Mouse (Mus musculus): Measurements from ENCODE around the gene 1700001L19Rik. TPM values are rescaled to one million over a fixed set of nuclear protein-coding genes. Genes with fewer than 3 reads are reported as not detected.

The 1700001L19Rik gene
- polyA plus RNA-seq, 1 experiment from 2014 or later = 0.83 TPM

DNA sequence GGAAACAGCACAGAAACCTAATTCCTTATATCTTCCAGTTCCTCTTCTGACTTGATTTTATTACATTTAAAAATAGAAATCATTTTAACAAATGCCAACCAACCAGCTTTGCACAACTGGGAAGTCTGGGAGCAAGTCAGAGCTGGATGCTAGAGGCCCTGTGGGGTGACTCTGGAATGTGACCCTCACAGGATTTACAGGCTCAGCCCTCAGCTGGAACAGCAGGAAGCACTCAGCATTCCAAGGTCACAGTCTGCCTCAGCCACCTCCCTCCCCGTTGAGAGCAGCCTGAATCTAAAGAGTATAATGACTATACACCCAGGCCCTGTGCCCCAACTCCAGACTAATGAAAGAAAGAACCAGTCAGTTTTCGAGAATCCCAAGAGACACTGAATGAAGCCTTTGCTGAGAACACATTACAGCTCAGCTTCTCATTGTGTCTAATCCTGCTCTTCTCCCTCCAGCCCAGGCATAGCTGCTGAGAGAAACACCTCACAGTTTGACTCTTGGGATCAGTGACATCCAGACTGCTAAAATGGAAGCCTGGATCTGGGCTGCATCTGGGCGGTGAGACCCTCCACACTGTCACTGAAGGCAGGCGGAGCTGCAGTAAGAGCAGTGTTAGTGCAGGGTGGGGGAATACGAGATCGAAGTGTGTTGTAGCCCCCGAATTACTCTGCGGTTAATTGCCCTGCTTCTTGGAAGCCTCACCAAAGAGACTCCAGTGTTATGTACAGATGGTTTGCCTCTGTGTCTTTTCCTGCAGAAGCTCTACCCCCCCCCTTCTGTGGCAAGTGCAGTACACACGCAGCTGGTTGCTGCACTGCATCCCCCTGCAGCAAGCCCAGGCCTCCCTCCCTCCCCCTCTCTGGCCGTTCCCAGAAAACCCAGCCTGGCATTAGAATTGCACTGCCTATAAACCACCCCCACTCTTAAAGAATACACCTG lies 24.0 kb upstream of the 1700001L19Rik start:
- H3K9me3 ChIP-seq (ENCODE audit: low read depth, low read length) = no peaks in the 10 kb centered on the region
- peak; percentile 66 for DNase-seq
- peak; percentile 82 for ATAC-seq (ENCODE audit: insufficient read depth)
- no peaks in the 10 kb centered on the region for H3K27me3 ChIP-seq (ENCODE audit: insufficient read depth, low read length)
- peaks cover 70% of the 10 kb centered on the region for H3K36me3 ChIP-seq (ENCODE audit: insufficient read depth)
- no peaks in the 10 kb centered on the region for H3K4me1 ChIP-seq (ENCODE audit: insufficient read depth)
- no peak overlapping the region for H3K9ac ChIP-seq
- 0 out of 2 replicates have a peak overlapping the region, but pooled peaks have one; percentile 27 for H3K27ac ChIP-seq (ENCODE audit: low read depth)
- TF ChIP-seq CTCF (IDR thresholded peaks at IDR 0.05; ENCODE audit: low read depth) = no peak
- WGBS = 64% methylated on average over 10 of the region's 10 CpGs
- no peak overlapping the region for H3K4me3 ChIP-seq (ENCODE audit: low read depth, low read length)
- no peak overlapping the region for H3K4me2 ChIP-seq

DNA sequence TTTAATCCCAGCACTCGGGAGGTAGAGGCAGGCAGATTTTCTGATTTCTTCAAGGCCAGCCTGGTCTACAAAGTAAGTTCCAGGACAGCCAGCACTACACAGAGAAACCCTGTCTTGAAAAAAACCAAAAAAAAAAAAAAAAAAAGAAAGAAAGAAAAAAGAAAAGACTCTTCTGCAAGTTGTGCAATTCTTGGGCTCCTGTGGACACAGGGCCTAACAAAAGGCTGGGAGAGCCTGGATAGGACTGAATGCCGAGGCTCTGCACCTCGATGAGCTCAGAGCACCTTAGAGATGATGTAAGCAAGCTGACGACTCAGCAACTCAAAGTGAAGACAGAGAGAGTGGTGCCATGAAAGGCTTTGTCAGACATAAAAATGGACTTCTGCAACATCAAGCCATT lies 22.8 kb upstream of the 1700001L19Rik start:
- no peak for TF ChIP-seq CTCF (IDR thresholded peaks at IDR 0.05; ENCODE audit: low read depth)
- H3K27ac ChIP-seq (ENCODE audit: low read depth) = no peak overlapping the region

DNA sequence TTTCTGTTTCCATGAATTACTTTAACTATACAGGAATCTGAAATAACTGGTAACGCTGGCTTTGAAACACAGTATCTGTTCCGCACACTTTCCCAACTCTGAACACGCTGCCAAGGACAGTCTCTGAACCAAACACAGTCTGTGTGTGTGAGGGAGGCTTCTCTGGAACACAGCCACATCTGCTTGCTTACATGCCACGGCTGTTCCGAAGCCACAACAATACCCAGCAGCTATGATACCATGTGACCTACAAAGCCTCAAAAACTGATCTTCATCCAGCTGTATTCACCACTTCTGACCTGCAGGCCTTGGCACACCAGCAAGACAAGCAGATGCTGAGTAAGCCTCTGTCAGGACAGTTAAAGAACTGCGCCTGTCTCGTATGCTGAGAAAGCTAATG lies 19.3 kb upstream of the 1700001L19Rik start:
- Histone ChIP-seq H3K4me1 (ENCODE audit: insufficient read depth) (no peaks in the 10 kb centered on the region), H3K36me3 (ENCODE audit: insufficient read depth) (peaks cover 41% of the 10 kb centered on the region), H3K4me2 (no peak overlapping the region), H3K9me3 (ENCODE audit: low read depth, low read length) (no peaks in the 10 kb centered on the region), H3K27ac (ENCODE audit: low read depth) (no peak overlapping the region), H3K27me3 (ENCODE audit: insufficient read depth, low read length) (no peaks in the 10 kb centered on the region), H3K9ac (no peak overlapping the region), H3K4me3 (ENCODE audit: low read depth, low read length) (no peak overlapping the region)
- WGBS = 85% methylated on average over 7 of the region's 7 CpGs
- DNase-seq (peak; percentile 57), ATAC-seq (ENCODE audit: insufficient read depth) (no peak)
- TF ChIP-seq CTCF (IDR thresholded peaks at IDR 0.05; ENCODE audit: low read depth) = no peak

More for the DNA sequence above, 22.8 kb upstream of the 1700001L19Rik start:
- Histone ChIP-seq H3K4me3 (ENCODE audit: low read depth, low read length) (no peak overlapping the region), H3K9ac (no peak overlapping the region), H3K4me2 (no peak overlapping the region), H3K36me3 (ENCODE audit: insufficient read depth) (peaks cover 63% of the 10 kb centered on the region), H3K27me3 (ENCODE audit: insufficient read depth, low read length) (no peaks in the 10 kb centered on the region), H3K9me3 (ENCODE audit: low read depth, low read length) (no peaks in the 10 kb centered on the region), H3K4me1 (ENCODE audit: insufficient read depth) (no peaks in the 10 kb centered on the region)
- ATAC-seq (ENCODE audit: insufficient read depth) (no peak), DNase-seq (no peak)
- WGBS = 89% methylated on average over 4 of the region's 4 CpGs

DNA sequence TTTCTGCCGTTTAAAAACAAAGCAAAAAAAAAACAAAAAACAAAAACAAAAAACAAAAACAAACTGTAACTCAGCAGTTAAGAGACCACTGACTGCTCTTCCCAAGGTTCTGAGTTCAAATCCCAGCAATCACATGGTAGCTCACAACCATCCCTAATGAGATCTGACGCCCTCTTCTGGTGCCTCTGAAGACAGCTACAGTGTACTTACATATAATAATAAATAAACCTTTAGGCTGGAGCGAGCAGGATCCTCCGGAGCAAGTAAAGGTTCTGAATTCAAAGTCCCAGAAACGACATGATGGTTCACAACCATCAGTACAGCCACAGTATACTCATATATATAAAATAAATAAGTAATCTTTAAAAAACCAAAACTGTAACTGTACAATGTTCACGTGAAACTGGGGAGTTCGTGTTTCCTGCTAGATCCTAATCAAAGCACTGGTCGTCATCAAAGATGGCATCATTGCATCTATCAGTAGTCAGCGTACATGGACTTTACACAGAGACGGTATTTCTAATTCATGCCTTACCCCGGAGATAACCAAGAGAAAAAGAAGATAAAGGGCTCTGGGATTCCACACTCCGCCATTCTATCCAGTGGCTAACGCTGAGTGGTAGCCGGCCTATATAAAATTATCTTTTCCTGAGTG lies 16.0 kb upstream of the 1700001L19Rik start:
- ATAC-seq (ENCODE audit: insufficient read depth) = peak; percentile 6; the same call in 1 of the 2 replicates
- H3K9ac ChIP-seq = peak overlapping the region; percentile 84
- peak; percentile 22 for DNase-seq
- no peaks in the 10 kb centered on the region; the same call in 1 of the 2 replicates for H3K4me1 ChIP-seq (ENCODE audit: insufficient read depth)
- peaks cover 49% of the 10 kb centered on the region for H3K36me3 ChIP-seq (ENCODE audit: insufficient read depth)
- H3K4me2 ChIP-seq = peak overlapping the region; percentile 84
- 23% methylated on average over 14 of the region's 14 CpGs for WGBS
- peak overlapping the region; percentile 82 for H3K4me3 ChIP-seq (ENCODE audit: low read depth, low read length)
- no peaks in the 10 kb centered on the region for H3K27me3 ChIP-seq (ENCODE audit: insufficient read depth, low read length)
- no peaks in the 10 kb centered on the region for H3K9me3 ChIP-seq (ENCODE audit: low read depth, low read length)
- TF ChIP-seq CTCF (IDR thresholded peaks at IDR 0.05; ENCODE audit: low read depth) = peak; percentile 39; the same call in 1 of the 2 replicates
- H3K27ac ChIP-seq (ENCODE audit: low read depth) = peak overlapping the region; percentile 82; the same call in 1 of the 2 replicates

DNA sequence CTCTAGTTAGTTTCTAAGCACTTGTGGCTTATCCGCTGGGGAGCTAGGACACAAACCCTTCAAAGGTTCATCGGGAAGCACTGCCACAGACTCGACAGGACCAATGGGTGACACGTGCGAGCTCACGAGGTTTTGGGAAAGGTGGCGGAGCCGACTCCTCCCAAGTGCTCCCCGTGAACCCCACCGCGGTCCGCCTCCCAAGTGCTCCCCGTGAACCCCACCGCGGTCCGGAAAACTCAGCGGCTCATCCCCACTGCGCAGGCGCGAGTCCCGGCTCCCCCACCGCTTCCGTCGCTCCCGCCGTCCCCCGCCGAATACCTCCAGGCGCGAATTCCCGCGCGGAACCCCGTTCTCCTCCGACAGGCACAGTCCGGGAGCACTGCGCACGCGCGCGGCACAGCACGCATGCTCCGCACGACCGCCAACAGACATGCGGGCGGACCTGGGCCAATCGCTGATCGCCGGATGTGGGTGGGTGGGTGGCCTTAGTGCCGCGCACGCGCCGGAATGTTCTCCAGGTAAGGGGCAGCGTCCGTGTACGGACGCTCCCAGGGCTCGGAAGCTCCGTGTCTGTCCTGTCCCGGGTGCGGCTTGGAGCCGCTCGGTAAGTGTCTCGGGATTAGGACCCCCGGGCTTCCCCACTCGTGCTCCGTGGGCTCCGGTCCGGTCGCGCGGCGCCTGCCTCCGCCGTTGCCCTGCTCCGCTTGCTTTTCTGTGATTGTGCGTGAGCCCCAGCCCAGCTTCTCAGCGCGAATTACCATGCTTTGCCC lies 15.3 kb upstream of the 1700001L19Rik start, which contains the start of the genes Mtrr and Fastkd3:
Gene Mtrr (minus strand): TSS at position 403 of the 770 bp plus-strand sequence.
Gene Fastkd3 (plus strand): TSS at position 488 of the 770 bp plus-strand sequence.
- Histone ChIP-seq H3K4me3 (ENCODE audit: low read depth, low read length) (peak within 1 kb of the TSS; percentile 82), H3K4me1 (ENCODE audit: insufficient read depth) (no peaks in the 10 kb centered on the region; the same call in 1 of the 2 replicates), H3K9ac (peak within 1 kb of the TSS; percentile 84), H3K4me2 (peak within 1 kb of the TSS; percentile 84), H3K27ac (ENCODE audit: low read depth) (peak within 1 kb of the TSS; percentile 84), H3K27me3 (ENCODE audit: insufficient read depth, low read length) (no peaks in the 10 kb centered on the region), H3K36me3 (ENCODE audit: insufficient read depth) (peaks cover 48% of the 10 kb centered on the region), H3K9me3 (ENCODE audit: low read depth, low read length) (no peaks in the 10 kb centered on the region)
- no peak for TF ChIP-seq CTCF (IDR thresholded peaks at IDR 0.05; ENCODE audit: low read depth)
- ATAC-seq (ENCODE audit: insufficient read depth) = peak; percentile 100
- DNase-seq = peak; percentile 98
- WGBS = under 1% methylated on average over 81 of the region's 81 CpGs

DNA sequence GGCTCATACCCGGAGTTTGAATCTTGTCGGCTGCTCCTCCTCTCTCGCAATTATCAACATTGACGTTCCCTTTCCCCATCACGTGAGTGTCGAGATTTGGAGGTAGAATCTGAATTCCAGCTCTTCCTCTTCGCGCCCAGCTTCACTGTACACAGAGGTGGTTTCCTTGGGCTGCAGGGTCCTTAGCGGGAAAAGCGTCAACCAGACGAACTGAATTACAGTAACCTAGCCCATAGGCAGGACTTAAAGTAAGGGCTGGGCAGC lies 14.8 kb upstream of the 1700001L19Rik start:
- Histone ChIP-seq H3K9me3 (ENCODE audit: low read depth, low read length) (no peaks in the 10 kb centered on the region), H3K4me3 (ENCODE audit: low read depth, low read length) (peak overlapping the region; percentile 82), H3K4me2 (peak overlapping the region; percentile 84), H3K27me3 (ENCODE audit: insufficient read depth, low read length) (no peaks in the 10 kb centered on the region), H3K27ac (ENCODE audit: low read depth) (peak overlapping the region; percentile 84), H3K4me1 (ENCODE audit: insufficient read depth) (no peaks in the 10 kb centered on the region; the same call in 1 of the 2 replicates), H3K36me3 (ENCODE audit: insufficient read depth) (peaks cover 48% of the 10 kb centered on the region), H3K9ac (peak overlapping the region; percentile 84)
- no peak for DNase-seq
- WGBS = 0% methylated on average over 11 of the region's 11 CpGs
- peak; percentile 8; the same call in 1 of the 2 replicates for ATAC-seq (ENCODE audit: insufficient read depth)
- no peak for TF ChIP-seq CTCF (IDR thresholded peaks at IDR 0.05; ENCODE audit: low read depth)
